Mouse (Mus musculus): ENCODE measurements around the gene Bank1.
A peak's percentile ranks its signal among the peaks of the same experiment; 100 is the strongest.

Gene Bank1

GRCm38 (mm10) chr3:136103339-136103738, 222.5 kb downstream of the Bank1 start:
- no peak for DNase-seq (ENCODE audit: low spot score)

GRCm38 (mm10) chr3:136100973-136101500, 224.8 kb downstream of the Bank1 start:
- no peak for DNase-seq (ENCODE audit: low spot score)

DNA sequence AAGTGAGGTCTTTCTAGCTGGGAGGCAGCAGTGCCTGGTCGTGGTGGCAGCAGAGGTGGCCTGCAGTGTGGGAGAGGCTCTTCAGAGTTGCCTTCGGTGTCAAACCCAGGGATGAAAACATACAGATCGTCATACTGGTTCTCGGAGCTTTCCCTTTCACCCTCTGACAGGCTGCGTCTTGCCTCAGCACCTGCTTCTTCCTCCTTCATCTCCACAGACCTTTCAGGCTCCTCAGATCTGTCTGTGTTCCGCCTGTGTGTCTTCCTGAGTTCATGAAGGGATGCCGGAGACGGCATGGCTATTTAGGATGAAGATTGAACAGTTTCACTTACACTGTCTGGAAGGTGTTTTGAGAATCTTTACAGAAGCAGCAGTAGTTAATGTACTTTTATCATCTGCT, 225.6 kb downstream of the Bank1 start:
- DNase-seq (ENCODE audit: low spot score): no peak

GRCm38 (mm10) chr3:136086948-136087660, 238.8 kb downstream of the Bank1 start:
- no peak for DNase-seq (ENCODE audit: low spot score)

GRCm38 (mm10) chr3:136086431-136086830, 239.4 kb downstream of the Bank1 start:
- no peak for DNase-seq (ENCODE audit: low spot score)

GRCm38 (mm10) chr3:136085077-136085476, 240.8 kb downstream of the Bank1 start:
- DNase-seq (ENCODE audit: low spot score): no peak

DNA sequence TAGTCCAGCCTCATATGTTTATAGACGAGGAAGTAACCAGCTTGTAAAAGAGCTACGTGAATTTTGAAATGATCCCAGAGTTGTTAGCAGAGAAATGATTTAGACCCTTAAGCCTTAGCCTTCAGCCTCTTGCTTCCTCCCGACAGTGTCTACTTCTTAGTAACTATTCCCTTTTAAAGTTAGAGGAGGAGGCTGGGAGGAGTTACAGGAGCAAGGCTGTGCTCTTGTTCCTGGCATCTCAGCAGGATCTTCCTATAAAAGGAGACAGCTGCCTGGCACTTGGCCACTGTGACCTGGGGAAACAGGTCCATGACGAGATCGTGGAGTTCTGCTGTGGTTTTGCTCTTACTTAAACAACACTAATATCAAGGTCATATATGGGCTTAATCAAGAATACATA, 241.8 kb downstream of the Bank1 start:
- DNase-seq (ENCODE audit: low spot score): no peak

GRCm38 (mm10) chr3:136081264-136081663, 244.6 kb downstream of the Bank1 start:
- no peak for DNase-seq (ENCODE audit: low spot score)

GRCm38 (mm10) chr3:136078535-136078934, 247.3 kb downstream of the Bank1 start:
- no peak for DNase-seq (ENCODE audit: low spot score)

DNA sequence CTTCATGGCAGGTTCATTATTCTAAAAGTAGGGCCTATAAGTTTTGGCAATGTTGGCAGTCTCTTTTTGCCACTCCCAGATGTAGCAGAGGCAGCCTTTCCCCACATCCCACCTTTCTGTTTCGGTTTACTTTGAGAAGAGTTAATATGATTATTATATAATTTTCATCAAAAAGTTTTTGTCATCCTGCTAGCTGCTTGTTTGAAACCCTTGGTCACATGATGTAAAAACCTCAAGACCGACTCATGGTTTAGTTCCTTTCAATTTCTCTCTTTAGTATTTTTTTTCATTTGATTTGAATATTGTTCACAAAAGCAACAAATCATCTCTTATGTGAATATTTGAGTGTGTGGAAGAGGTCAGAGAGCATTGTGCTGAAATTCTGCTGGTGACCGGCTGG, 255.5 kb downstream of the Bank1 start:
- no peak for DNase-seq (ENCODE audit: low spot score)

DNA sequence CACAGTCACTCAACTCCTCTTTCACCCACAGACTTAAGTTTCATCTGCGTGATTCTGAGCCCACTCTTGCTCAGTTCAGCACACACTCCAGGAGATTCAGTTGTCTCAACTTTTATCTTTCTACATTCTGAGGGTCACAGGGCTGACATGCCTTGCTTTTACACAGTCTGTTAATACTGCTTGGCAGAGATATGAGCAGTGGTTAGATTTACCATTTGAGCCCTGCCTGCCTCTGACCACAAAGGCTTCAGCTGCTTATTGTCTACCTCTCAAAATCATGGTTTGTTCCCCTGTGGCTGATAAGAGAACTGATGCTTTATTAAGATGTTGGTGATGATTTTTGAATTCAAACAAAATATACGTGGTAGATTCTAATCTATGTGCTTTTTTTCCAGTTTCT, 264.0 kb downstream of the Bank1 start:
- no peak for DNase-seq (ENCODE audit: low spot score)

DNA sequence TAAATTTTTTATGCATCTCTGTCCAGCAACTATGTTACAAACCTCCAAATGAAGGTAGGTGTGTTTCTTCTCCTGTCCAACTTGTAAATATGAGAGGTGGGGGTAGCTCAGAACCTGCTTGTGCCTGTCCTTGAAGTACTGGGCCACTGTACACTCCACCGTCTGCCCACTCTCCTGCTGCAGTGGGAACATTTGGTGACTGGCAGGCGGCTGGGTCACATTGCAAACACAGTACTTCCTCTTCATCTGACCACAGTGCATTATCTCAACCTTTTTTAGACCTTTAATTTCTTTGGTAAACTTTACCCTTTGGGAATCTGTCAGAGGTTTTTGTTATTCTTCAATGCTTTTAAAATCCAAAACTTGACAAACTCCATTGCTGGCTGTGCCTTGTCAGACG, 275.2 kb downstream of the Bank1 start:
- DNase-seq (ENCODE audit: low spot score): no peak

GRCm38 (mm10) chr3:136050215-136050614, 275.7 kb downstream of the Bank1 start:
- no peak for DNase-seq (ENCODE audit: low spot score)

DNA sequence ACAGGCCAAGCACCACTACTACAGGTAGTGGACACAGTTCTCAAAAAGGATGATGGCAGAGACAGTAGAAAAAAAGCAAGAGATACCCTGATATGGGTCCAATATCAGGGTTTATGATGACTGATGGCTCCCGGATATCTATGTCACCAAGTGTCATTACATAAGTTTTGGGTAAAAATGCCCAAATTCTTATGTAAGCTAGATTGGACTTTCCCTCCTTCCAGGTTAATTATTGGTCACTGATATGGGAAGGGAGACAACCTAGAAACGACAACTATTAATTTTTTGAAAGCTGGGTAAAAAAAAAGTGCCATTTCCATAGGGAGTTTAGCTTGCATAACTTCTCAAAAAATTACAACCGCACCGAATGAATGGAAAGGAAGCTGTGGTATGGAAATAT, 277.8 kb downstream of the Bank1 start:
- no peak for DNase-seq (ENCODE audit: low spot score)

DNA sequence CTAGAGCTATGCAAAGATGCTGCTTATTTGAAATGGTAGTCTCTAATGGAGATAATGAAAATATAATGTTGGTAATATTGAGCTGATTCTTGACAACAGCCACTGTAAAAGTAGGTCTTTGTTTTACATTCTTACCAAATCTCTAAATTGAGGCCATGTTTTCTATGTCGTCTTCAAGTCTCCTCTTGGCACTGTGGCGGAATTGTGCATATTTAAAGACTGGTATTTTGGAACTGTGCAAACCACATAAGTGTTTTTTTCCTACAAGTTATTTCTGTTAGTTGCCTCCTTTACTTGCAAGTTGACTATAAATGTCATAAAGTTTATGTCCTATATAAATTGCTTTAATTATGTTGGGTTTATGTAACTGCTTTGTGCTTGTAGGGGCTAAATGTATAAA, 280.5 kb downstream of the Bank1 start:
- no peak for DNase-seq (ENCODE audit: low spot score)

DNA sequence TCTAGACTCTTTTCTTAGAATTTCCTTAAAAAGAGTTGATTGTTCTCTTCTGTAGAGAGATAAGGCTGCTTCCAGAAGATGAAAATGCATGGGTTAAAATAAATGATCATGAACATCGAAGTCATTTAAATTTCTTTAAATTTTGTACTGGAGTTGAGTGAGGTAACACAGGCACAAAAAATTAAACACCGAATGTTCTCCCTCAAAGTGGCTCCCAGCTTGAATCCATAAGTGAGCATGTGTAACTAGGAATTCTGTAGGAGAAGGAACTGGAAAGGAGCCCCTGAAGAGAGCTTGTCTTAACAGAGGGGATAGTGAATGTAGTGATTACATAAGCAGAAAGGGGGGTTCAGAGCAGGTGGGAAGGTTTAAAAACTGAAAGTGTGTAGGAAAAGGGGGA, 285.8 kb downstream of the Bank1 start:
- DNase-seq (ENCODE audit: low spot score): no peak

DNA sequence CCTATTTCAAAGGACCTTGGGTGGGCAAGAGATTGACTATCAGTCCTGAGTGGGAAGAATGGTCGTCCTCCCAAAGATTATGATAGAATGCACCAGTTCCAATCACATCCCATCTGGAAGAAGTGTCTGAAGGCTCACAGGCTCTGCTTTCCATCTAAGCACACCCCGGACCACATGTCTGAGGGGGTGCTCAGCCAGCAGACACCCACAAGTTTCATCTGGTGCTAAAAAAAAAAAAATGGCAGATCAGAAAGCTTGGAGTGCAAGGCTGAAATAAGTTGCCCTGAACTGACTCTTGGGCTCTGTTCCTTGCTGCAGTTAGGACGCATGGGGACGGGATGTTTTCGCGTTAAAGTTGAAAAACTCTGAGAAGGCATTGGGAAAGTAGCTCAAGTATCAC, 286.4 kb downstream of the Bank1 start:
- DNase-seq (ENCODE audit: low spot score): no peak

GRCm38 (mm10) chr3:136037254-136037653, 288.6 kb downstream of the Bank1 start:
- DNase-seq (ENCODE audit: low spot score): no peak

DNA sequence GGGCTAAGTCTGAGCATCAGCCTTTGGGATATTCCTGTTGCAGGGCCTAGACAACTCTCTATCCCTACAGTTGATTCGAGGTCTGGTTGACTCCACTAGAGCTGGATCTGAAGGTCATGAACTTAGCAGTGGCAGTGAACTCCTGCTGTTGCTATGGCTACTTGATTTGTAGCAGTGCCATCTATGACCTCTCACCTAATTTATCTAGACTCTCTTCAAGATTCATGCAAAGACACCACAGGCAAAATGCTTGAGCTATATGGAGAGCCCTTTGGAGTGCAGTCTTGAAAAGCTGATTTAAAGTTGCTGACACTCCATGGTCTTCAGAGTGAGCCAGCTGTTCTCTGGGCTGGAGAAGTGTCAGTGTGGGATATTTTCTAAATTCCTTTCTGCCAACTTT, 290.1 kb downstream of the Bank1 start:
- no peak for DNase-seq (ENCODE audit: low spot score)

DNA sequence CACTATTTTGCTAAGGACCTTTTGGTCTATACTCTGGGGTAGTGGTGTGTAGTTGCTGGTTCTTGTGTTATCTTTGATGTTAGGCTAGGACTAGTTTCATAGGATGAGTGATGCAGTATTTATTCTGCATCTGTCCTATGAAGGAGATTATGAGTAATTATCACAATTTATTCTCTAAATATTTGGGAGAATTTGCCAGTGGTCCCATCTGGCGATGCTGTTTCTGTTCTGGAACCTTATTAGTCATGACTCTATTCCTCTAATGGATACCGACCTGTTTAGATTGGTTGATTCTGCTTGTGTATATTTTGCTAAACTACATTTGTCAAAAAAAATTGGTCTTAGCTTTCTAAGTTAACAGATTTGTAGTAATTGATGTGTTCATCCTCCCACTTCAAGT, 301.0 kb downstream of the Bank1 start:
- DNase-seq (ENCODE audit: low spot score): no peak

GRCm38 (mm10) chr3:136017517-136017916, 308.3 kb downstream of the Bank1 start:
- no peak for DNase-seq (ENCODE audit: low spot score)

DNA sequence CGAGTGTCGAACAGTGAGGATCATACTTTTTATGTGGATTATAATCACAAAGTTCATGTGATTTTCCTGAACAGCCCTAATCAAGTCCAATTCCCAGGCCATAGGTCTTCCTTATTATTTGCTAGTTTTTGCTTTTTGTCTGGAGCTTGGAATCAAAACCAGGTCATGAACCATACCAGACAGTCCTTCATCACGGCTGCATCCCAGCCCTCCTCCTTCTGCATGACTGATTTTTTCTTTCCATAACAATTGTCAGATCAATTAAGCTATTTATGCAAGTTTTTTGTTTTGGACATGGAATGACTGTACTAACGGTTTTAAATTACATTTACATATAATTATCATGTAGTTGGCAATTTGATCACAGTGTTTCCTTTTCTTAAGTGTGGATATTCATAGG, 315.2 kb downstream of the Bank1 start:
- no peak for DNase-seq (ENCODE audit: low spot score)

- peak; percentile 41 for DNase-seq (ENCODE audit: low spot score)
Measured at GRCm38 (mm10) chr3:136007846-136008245, 318.0 kb downstream of the Bank1 start.

All from testis, postnatal 10 days (tissue).